Mouse (Mus musculus): ENCODE data around the gene Taf5. TPM values are rescaled to one million over a fixed set of nuclear protein-coding genes. Genes with fewer than 3 reads are reported as not detected.

The Taf5 gene
- polyA plus RNA-seq, 1 experiment from 2014 or later = 8.2 TPM

- peak; percentile 92 for ATAC-seq (ENCODE audit: low FRiP score)
- peak within 1 kb of the TSS; percentile 91 for H3K9ac ChIP-seq
- H3K27ac ChIP-seq = peak within 1 kb of the TSS; percentile 91
- peak; percentile 85 for DNase-seq (ENCODE audit: low spot score)
- WGBS = under 1% methylated on average over 75 of the region's 75 CpGs
- no peaks in the 10 kb centered on the region for H3K27me3 ChIP-seq (ENCODE audit: control insufficient read depth, insufficient read depth, low read length)
- H3K4me3 ChIP-seq (replicated peaks; ENCODE audit: low read length) = peak within 1 kb of the TSS; percentile 81
- peak within 1 kb of the TSS; percentile 57 for H3K4me2 ChIP-seq (replicated peaks)
- H3K4me1 ChIP-seq (replicated peaks; ENCODE audit: control insufficient read depth, insufficient read depth, low read length) = peaks cover 11% of the 10 kb centered on the region
- H3K36me3 ChIP-seq (replicated peaks; ENCODE audit: control insufficient read depth, insufficient read depth) = peaks cover 26% of the 10 kb centered on the region
- no peaks in the 10 kb centered on the region for H3K9me3 ChIP-seq (ENCODE audit: control insufficient read depth, low read length)
These were observed 17.1 kb upstream of the Taf5 start, which contains the start of gene Pcgf6 for GRCm38 (mm10) chr19:47050271-47051032. Gene Pcgf6, minus strand, starts transcription at chr19:47050906.

- peaks cover 11% of the 10 kb centered on the region for H3K4me1 ChIP-seq (replicated peaks; ENCODE audit: control insufficient read depth, insufficient read depth, low read length)
- 82% methylated on average over 4 of the region's 4 CpGs for WGBS
- no peak overlapping the region for H3K27ac ChIP-seq
- H3K4me2 ChIP-seq (replicated peaks) = no peak overlapping the region
- H3K9me3 ChIP-seq (ENCODE audit: control insufficient read depth, low read length) = no peaks in the 10 kb centered on the region
- DNase-seq (ENCODE audit: low spot score) (no peak), ATAC-seq (ENCODE audit: low FRiP score) (no peak)
- H3K36me3 ChIP-seq (replicated peaks; ENCODE audit: control insufficient read depth, insufficient read depth) = peaks cover 3% of the 10 kb centered on the region; the same call in 1 of the 2 replicates
- no peaks in the 10 kb centered on the region for H3K27me3 ChIP-seq (ENCODE audit: control insufficient read depth, insufficient read depth, low read length)
- no peak overlapping the region for H3K4me3 ChIP-seq (replicated peaks; ENCODE audit: low read length)
- no peak overlapping the region for H3K9ac ChIP-seq
These were observed 14.6 kb upstream of the Taf5 start for GRCm38 (mm10) chr19:47052927-47053326.

GRCm38 (mm10) chr19:47053471-47053870 lies 14.1 kb upstream of the Taf5 start:
- H3K4me1 ChIP-seq (replicated peaks; ENCODE audit: control insufficient read depth, insufficient read depth, low read length) = peaks cover 11% of the 10 kb centered on the region
- no peak for DNase-seq (ENCODE audit: low spot score)
- H3K4me2 ChIP-seq (replicated peaks) = no peak overlapping the region
- H3K27ac ChIP-seq = no peak overlapping the region
- H3K9ac ChIP-seq = no peak overlapping the region
- H3K27me3 ChIP-seq (ENCODE audit: control insufficient read depth, insufficient read depth, low read length) = no peaks in the 10 kb centered on the region
- no peaks in the 10 kb centered on the region for H3K36me3 ChIP-seq (replicated peaks; ENCODE audit: control insufficient read depth, insufficient read depth)
- no peaks in the 10 kb centered on the region for H3K9me3 ChIP-seq (ENCODE audit: control insufficient read depth, low read length)
- no peak for ATAC-seq (ENCODE audit: low FRiP score)
- 91% methylated on average over 4 of the region's 4 CpGs for WGBS
- no peak overlapping the region for H3K4me3 ChIP-seq (replicated peaks; ENCODE audit: low read length)

- 72% methylated on average over 1 of the region's 1 CpGs for WGBS
These were observed 9.9 kb upstream of the Taf5 start for GRCm38 (mm10) chr19:47057684-47058083.

GRCm38 (mm10) chr19:47065860-47066259 lies 1.7 kb upstream of the Taf5 start:
- H3K4me3 ChIP-seq (replicated peaks; ENCODE audit: low read length) = no peak overlapping the region
- H3K27me3 ChIP-seq (ENCODE audit: control insufficient read depth, insufficient read depth, low read length) = no peaks in the 10 kb centered on the region
- peaks cover 2% of the 10 kb centered on the region for H3K36me3 ChIP-seq (replicated peaks; ENCODE audit: control insufficient read depth, insufficient read depth)
- ATAC-seq (ENCODE audit: low FRiP score) = no peak
- 95% methylated on average over 3 of the region's 3 CpGs for WGBS
- no peak overlapping the region for H3K9ac ChIP-seq
- no peak overlapping the region for H3K4me2 ChIP-seq (replicated peaks)
- peaks cover 10% of the 10 kb centered on the region; the same call in 1 of the 2 replicates for H3K4me1 ChIP-seq (replicated peaks; ENCODE audit: control insufficient read depth, insufficient read depth, low read length)
- H3K9me3 ChIP-seq (ENCODE audit: control insufficient read depth, low read length) = no peaks in the 10 kb centered on the region
- H3K27ac ChIP-seq = no peak overlapping the region
- DNase-seq (ENCODE audit: low spot score) = no peak

More at GRCm38 (mm10) chr19:47057684-47058083, 9.9 kb upstream of the Taf5 start:
- no peak overlapping the region for H3K4me3 ChIP-seq (replicated peaks; ENCODE audit: low read length)
- no peaks in the 10 kb centered on the region for H3K27me3 ChIP-seq (ENCODE audit: control insufficient read depth, insufficient read depth, low read length)
- H3K4me1 ChIP-seq (replicated peaks; ENCODE audit: control insufficient read depth, insufficient read depth, low read length) = no peaks in the 10 kb centered on the region
- no peak overlapping the region for H3K4me2 ChIP-seq (replicated peaks)
- no peaks in the 10 kb centered on the region for H3K9me3 ChIP-seq (ENCODE audit: control insufficient read depth, low read length)
- no peak overlapping the region for H3K9ac ChIP-seq
- no peak for ATAC-seq (ENCODE audit: low FRiP score)
- DNase-seq (ENCODE audit: low spot score) = no peak
- H3K27ac ChIP-seq = no peak overlapping the region
- H3K36me3 ChIP-seq (replicated peaks; ENCODE audit: control insufficient read depth, insufficient read depth) = no peaks in the 10 kb centered on the region

- Histone ChIP-seq H3K4me2 (replicated peaks) (peak overlapping the region; percentile 65), H3K4me1 (replicated peaks; ENCODE audit: control insufficient read depth, insufficient read depth, low read length) (peaks cover 10% of the 10 kb centered on the region; the same call in 1 of the 2 replicates), H3K9ac (peak overlapping the region; percentile 89), H3K4me3 (replicated peaks; ENCODE audit: low read length) (peak overlapping the region; percentile 96), H3K27me3 (ENCODE audit: control insufficient read depth, insufficient read depth, low read length) (no peaks in the 10 kb centered on the region), H3K36me3 (replicated peaks; ENCODE audit: control insufficient read depth, insufficient read depth) (peaks cover 23% of the 10 kb centered on the region), H3K27ac (peak overlapping the region; percentile 88), H3K9me3 (ENCODE audit: control insufficient read depth, low read length) (no peaks in the 10 kb centered on the region)
- DNase-seq (ENCODE audit: low spot score) (peak; percentile 80), ATAC-seq (ENCODE audit: low FRiP score) (peak; percentile 92)
- WGBS = under 1% methylated on average over 69 of the region's 72 CpGs
These were observed 522 bp downstream of the Taf5 start for GRCm38 (mm10) chr19:47067924-47068611.

GRCm38 (mm10) chr19:47088226-47088625 lies 20.7 kb downstream of the Taf5 start:
- no peak overlapping the region for H3K4me2 ChIP-seq (replicated peaks)
- H3K9me3 ChIP-seq (ENCODE audit: control insufficient read depth, low read length) = no peaks in the 10 kb centered on the region
- H3K27ac ChIP-seq = no peak overlapping the region
- peaks cover 51% of the 10 kb centered on the region for H3K36me3 ChIP-seq (replicated peaks; ENCODE audit: control insufficient read depth, insufficient read depth)
- 92% methylated on average over 3 of the region's 3 CpGs for WGBS
- no peak overlapping the region for H3K4me3 ChIP-seq (replicated peaks; ENCODE audit: low read length)
- H3K9ac ChIP-seq = no peak overlapping the region; the same call in 1 of the 2 replicates
- no peak for DNase-seq (ENCODE audit: low spot score)
- peaks cover 19% of the 10 kb centered on the region for H3K4me1 ChIP-seq (replicated peaks; ENCODE audit: control insufficient read depth, insufficient read depth, low read length)
- no peak for ATAC-seq (ENCODE audit: low FRiP score)
- no peaks in the 10 kb centered on the region for H3K27me3 ChIP-seq (ENCODE audit: control insufficient read depth, insufficient read depth, low read length)

GRCm38 (mm10) chr19:47089718-47090525 lies 22.4 kb downstream of the Taf5 start:
- Histone ChIP-seq H3K4me2 (replicated peaks) (peak overlapping the region; percentile 61), H3K9ac (peak overlapping the region; percentile 96), H3K4me3 (replicated peaks; ENCODE audit: low read length) (peak overlapping the region; percentile 82), H3K27ac (peak overlapping the region; percentile 85), H3K36me3 (replicated peaks; ENCODE audit: control insufficient read depth, insufficient read depth) (peaks cover 49% of the 10 kb centered on the region), H3K4me1 (replicated peaks; ENCODE audit: control insufficient read depth, insufficient read depth, low read length) (peaks cover 19% of the 10 kb centered on the region), H3K9me3 (ENCODE audit: control insufficient read depth, low read length) (no peaks in the 10 kb centered on the region), H3K27me3 (ENCODE audit: control insufficient read depth, insufficient read depth, low read length) (no peaks in the 10 kb centered on the region)
- WGBS = 3% methylated on average over 36 of the region's 36 CpGs
- ATAC-seq (ENCODE audit: low FRiP score) (peak; percentile 74), DNase-seq (ENCODE audit: low spot score) (peak; percentile 26)
